Mouse (Mus musculus) CH12.LX (cell line): ENCODE results near the gene Schip1. TPM values are rescaled to one million over a fixed set of nuclear protein-coding genes. Genes with fewer than 3 reads are reported as not detected.

Experiments used
- DNase-seq: peaks from one replicate; pipeline ENCODE4 v3.0.0-alpha.2; 2013; ENCODE audit errors: extremely low read depth
- H3K27ac ChIP-seq: 2 replicates; pipeline ENCODE4 v1.5.1; 2012; ENCODE audit warnings: low read depth, mild to moderate bottlenecking, control low read depth, moderate library complexity; ENCODE audit not compliant: insufficient read depth
- H3K27me3 ChIP-seq: replicated peaks from 2 replicates; pipeline ENCODE3; 2012; ENCODE audit warnings: inconsistent platforms
- H3K36me3 ChIP-seq, 2 experiments: replicated peaks in 1 of 2; 2 replicates each; pipeline versions ENCODE3 to v1.6.1; 2012; ENCODE audit warnings: inconsistent platforms in 1 of 2, low read length in 1 of 2, mild to moderate bottlenecking in 1 of 2, mixed read lengths in 1 of 2, moderate library complexity in 1 of 2; ENCODE audit not compliant: control insufficient read depth in 1 of 2, insufficient read depth in 1 of 2
- H3K4me1 ChIP-seq, 2 experiments: 2 replicates each; pipeline ENCODE4 v1.6.1; 2012; ENCODE audit warnings: inconsistent platforms in 1 of 2, moderate library complexity in 1 of 2; ENCODE audit not compliant: insufficient read depth in 2 of 2, control insufficient read depth in 1 of 2
- H3K4me2 ChIP-seq: 2 replicates; pipeline ENCODE4 v1.6.1; 2012; ENCODE audit warnings: low read depth, mild to moderate bottlenecking, control low read depth; ENCODE audit not compliant: poor library complexity, insufficient read depth, severe bottlenecking
- H3K4me3 ChIP-seq, 3 experiments: fragments of 150-350 bp in 1 of 3; sonication (generic) in 1 of 3; replicated peaks in 1 of 3; 2 replicates each; pipeline versions ENCODE3 to v1.5.1; 2011 to 2012; ENCODE audit warnings: low read depth in 2 of 3, low read length in 2 of 3, mild to moderate bottlenecking in 2 of 3, moderate library complexity in 2 of 3, control low read depth in 1 of 3, improper control_type of control experiment in 1 of 3, inconsistent platforms in 1 of 3, mixed read lengths in 1 of 3; ENCODE audit not compliant: poor library complexity in 1 of 3
- H3K79me2 ChIP-seq: replicated peaks from 2 replicates; pipeline ENCODE4 v1.6.1; 2012; ENCODE audit warnings: mild to moderate bottlenecking, moderate library complexity; ENCODE audit not compliant: control insufficient read depth, poor library complexity, insufficient read depth, severe bottlenecking; ENCODE audit errors: extremely low read depth
- H3K9ac ChIP-seq: 2 replicates; pipeline ENCODE4 v1.6.1; 2012; ENCODE audit warnings: low read depth, mild to moderate bottlenecking, control low read depth, moderate library complexity; ENCODE audit not compliant: insufficient read depth
- H3K9me3 ChIP-seq: replicated peaks from 2 replicates; pipeline ENCODE3; 2012; ENCODE audit warnings: low read length, inconsistent platforms, mixed read lengths
- CHD2 ChIP-seq: IDR thresholded peaks from 2 replicates; pipeline ENCODE4 v1.6.1; 2011; ENCODE audit warnings: low read length, improper control_type of control experiment
- EP300 ChIP-seq: IDR thresholded peaks from 2 replicates; pipeline ENCODE4 v1.6.1; 2011; ENCODE audit warnings: low read length, improper control_type of control experiment
- GABPA ChIP-seq: IDR thresholded peaks from 2 replicates; pipeline ENCODE4 v1.6.1; 2012; ENCODE audit warnings: low read depth, low read length, improper control_type of control experiment, inconsistent platforms; ENCODE audit not compliant: insufficient replicate concordance
- HCFC1 ChIP-seq: IDR thresholded peaks from 2 replicates; pipeline ENCODE4 v1.6.1; 2012; ENCODE audit warnings: low read depth, mild to moderate bottlenecking, inconsistent platforms, low read length, improper control_type of control experiment
- JUN ChIP-seq: IDR thresholded peaks from 2 replicates; pipeline ENCODE4 v1.6.1; 2011; ENCODE audit warnings: low read depth, mild to moderate bottlenecking, low read length, improper control_type of control experiment, moderate library complexity; ENCODE audit not compliant: insufficient read depth
- MAFK ChIP-seq: IDR thresholded peaks from 2 replicates; pipeline ENCODE4 v1.6.1; 2011; ENCODE audit warnings: low read length, improper control_type of control experiment; ENCODE audit not compliant: insufficient replicate concordance
- MAX ChIP-seq: IDR thresholded peaks from 2 replicates; pipeline ENCODE4 v1.6.1; 2011; ENCODE audit warnings: low read length, improper control_type of control experiment
- MEF2A ChIP-seq: IDR thresholded peaks from 2 replicates; pipeline ENCODE4 v1.6.1; 2014; ENCODE audit warnings: low read depth, mild to moderate bottlenecking, inconsistent platforms, low read length, improper control_type of control experiment, borderline replicate concordance
- MXI1 ChIP-seq: IDR thresholded peaks from 2 replicates; pipeline ENCODE4 v1.6.1; 2011; ENCODE audit warnings: mild to moderate bottlenecking, low read depth, low read length, improper control_type of control experiment
- POLR2A ChIP-seq: IDR thresholded peaks from 2 replicates; pipeline ENCODE4 v1.6.1; 2011; ENCODE audit warnings: low read depth, mild to moderate bottlenecking, improper control_type of control experiment, low read length
- POLR2AphosphoS2 ChIP-seq: IDR thresholded peaks from 2 replicates; pipeline ENCODE4 v1.6.1; 2011; ENCODE audit warnings: low read depth, low read length, improper control_type of control experiment
- SIN3A ChIP-seq: IDR thresholded peaks from 2 replicates; pipeline ENCODE4 v1.6.1; 2012; ENCODE audit warnings: low read length, improper control_type of control experiment, inconsistent platforms
- SMC3 ChIP-seq: IDR thresholded peaks from 2 replicates; pipeline ENCODE4 v1.6.1; 2011; ENCODE audit warnings: low read depth, low read length, improper control_type of control experiment
- TBP ChIP-seq: conservative IDR thresholded peaks from 2 replicates; pipeline ENCODE4 v1.6.1; 2011; ENCODE audit warnings: low read depth, low read length, improper control_type of control experiment
- UBTF ChIP-seq: IDR thresholded peaks from 2 replicates; pipeline ENCODE4 v1.6.1; 2012; ENCODE audit warnings: low read depth, mild to moderate bottlenecking, inconsistent platforms, low read length, improper control_type of control experiment, moderate library complexity
- USF1 ChIP-seq: IDR thresholded peaks from 2 replicates; pipeline ENCODE4 v1.6.1; 2014; ENCODE audit warnings: low read depth, mild to moderate bottlenecking, inconsistent platforms, low read length, improper control_type of control experiment
- USF2 ChIP-seq: conservative IDR thresholded peaks from 2 replicates; pipeline ENCODE4 v1.6.1; 2011; ENCODE audit warnings: low read depth, low read length, improper control_type of control experiment
- ZKSCAN1 ChIP-seq: IDR thresholded peaks from 2 replicates; pipeline ENCODE4 v1.6.1; 2012; ENCODE audit warnings: low read depth, inconsistent platforms, low read length, improper control_type of control experiment, borderline replicate concordance
- ZNF384 ChIP-seq: IDR thresholded peaks from 2 replicates; pipeline ENCODE4 v1.6.1; 2012; ENCODE audit warnings: low read depth, low read length, improper control_type of control experiment, inconsistent platforms
- dilution Hi-C: fragments of 300-500 bp; cut with MboI; formaldehyde crosslinking; loops from 2 replicates; pipeline ENCODE4 v1.14.3; 2020; ENCODE audit warnings: low sequenced_read_pairs; ENCODE audit not compliant: extremely low pct_unique_long_range_greater_than_20kb, extremely low pct_ligation_motif_present
- in situ Hi-C: fragments of 300-500 bp; cut with MboI; formaldehyde crosslinking; loops from 3 replicates; pipeline ENCODE4 v1.14.3; 2019; ENCODE audit warnings: low sequenced_read_pairs, low pct_ligation_motif_present, low pct_unique_long_range_greater_than_20kb, mixed read lengths
- polyA plus RNA-seq: library from polyadenylated mRNA; unstranded; fragments of >175 nt; gene quantifications from 2 replicates; pipeline ENCODE4 v1.2.1, GENCODE M21; 2012; ENCODE audit warnings: low read depth; ENCODE audit not compliant: insufficient read length
- total RNA-seq, 2 experiments: library from RNA; depleted of rRNA; stranded (reverse); fragments of 300-350 nt in 1 of 2; fragments of >200 nt in 1 of 2; gene quantifications; 2 replicates each; pipeline ENCODE4 v1.2.3; 2012 to 2014

The Schip1 gene
- total and polyA plus RNA-seq, 3 experiments, result 0.25 to 0.36 TPM; not detected in 1

GRCm38 (mm10) chr3:68271457-68271856, 206.9 kb downstream of the Schip1 start:
- in situ Hi-C loops, result no loop called here
- H3K9ac ChIP-seq, result no peak overlapping the region
- no peaks in the 10 kb centered on the region for H3K27me3 ChIP-seq
- H3K4me1 ChIP-seq, result no peaks in the 10 kb centered on the region
- no peaks in the 10 kb centered on the region for H3K36me3 ChIP-seq
- H3K4me3 ChIP-seq, result no peak overlapping the region
- DNase-seq, result no peak
- H3K27ac ChIP-seq, result no peak overlapping the region
- no peaks in the 10 kb centered on the region for H3K9me3 ChIP-seq
- no peak overlapping the region for H3K4me2 ChIP-seq
- dilution Hi-C loops, result no loop called here
- no peaks in the 10 kb centered on the region for H3K79me2 ChIP-seq
- TF ChIP-seq ZKSCAN1 (no peak), MAX (no peak), USF2 (no peak), USF1 (no peak), GABPA (no peak), EP300 (no peak), UBTF (no peak), MXI1 (no peak), SMC3 (no peak), CHD2 (no peak), ZNF384 (no peak), POLR2A (no peak), POLR2AphosphoS2 (no peak)

DNA sequence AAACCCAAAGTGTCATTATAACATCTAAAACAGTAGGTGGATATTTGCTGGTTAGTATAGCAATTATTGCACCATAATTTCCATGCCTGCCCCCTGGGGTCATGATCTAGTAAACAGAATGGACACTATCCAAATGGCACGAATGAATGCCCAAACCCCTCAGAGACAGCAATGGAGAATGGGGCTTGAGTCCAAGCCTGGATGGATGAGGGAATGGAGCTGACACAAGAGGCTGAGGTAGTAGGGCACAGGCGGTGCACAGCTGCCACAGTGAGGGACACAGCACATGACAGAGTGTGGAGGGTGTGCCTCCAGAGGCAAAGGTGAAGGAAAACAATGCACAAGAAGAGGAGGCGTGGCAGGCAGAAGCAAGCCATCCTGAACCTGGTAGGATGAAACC, 207.3 kb downstream of the Schip1 start:
- no peaks in the 10 kb centered on the region for H3K27me3 ChIP-seq
- no peak overlapping the region for H3K4me2 ChIP-seq
- no peak overlapping the region for H3K27ac ChIP-seq
- H3K79me2 ChIP-seq, result no peaks in the 10 kb centered on the region
- TF ChIP-seq GABPA, result no peak
- no peak for TF ChIP-seq JUN
- no peak for TF ChIP-seq MAFK
- no peak for TF ChIP-seq MEF2A
- TF ChIP-seq TBP, result no peak
- TF ChIP-seq POLR2A, result no peak
- no peak for TF ChIP-seq HCFC1
- no peak for TF ChIP-seq SIN3A
- no peaks in the 10 kb centered on the region for H3K36me3 ChIP-seq
- dilution Hi-C loops (no loop called here), in situ Hi-C loops (no loop called here)
- H3K4me3 ChIP-seq, result no peak overlapping the region
- H3K9ac ChIP-seq, result no peak overlapping the region
- no peak for DNase-seq
- no peaks in the 10 kb centered on the region for H3K9me3 ChIP-seq
- H3K4me1 ChIP-seq, result no peaks in the 10 kb centered on the region
